Mouse (Mus musculus): ENCODE results near the gene Cd84. TPM values are rescaled to one million over a fixed set of nuclear protein-coding genes. Genes with fewer than 3 reads are reported as not detected.
"Not testable (repeated sequence)": the region's sequence is repeated elsewhere in the genome, so short reads cannot be mapped to it uniquely, and the experiment has no call there.

The Cd84 gene
- polyA plus RNA-seq, 1 experiment from 2014 or later = 1.0 TPM

DNA sequence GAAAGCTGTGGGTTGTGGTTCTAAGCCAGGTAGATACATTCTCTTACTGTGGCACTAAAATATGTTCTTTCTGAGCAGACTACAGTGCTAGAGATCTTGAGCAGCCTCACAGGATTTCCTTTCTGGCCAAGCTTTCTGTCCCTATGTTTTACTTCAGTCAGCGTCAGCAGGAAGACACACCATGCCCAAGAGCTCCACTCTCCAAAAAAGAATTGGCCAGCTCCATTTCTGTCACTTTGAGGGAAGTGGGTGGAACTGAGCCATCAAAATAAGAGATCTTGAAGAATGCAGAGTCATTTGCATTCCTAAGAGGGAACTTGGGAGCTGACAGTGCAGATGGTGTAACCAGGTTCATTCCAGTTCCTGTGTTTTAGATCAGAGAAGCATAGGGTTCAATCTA, 47.5 kb downstream of the Cd84 start:
- H3K4me1 ChIP-seq (ENCODE audit: control insufficient read depth, insufficient read depth, low read length) = no peaks in the 10 kb centered on the region
- H3K9ac ChIP-seq (ENCODE audit: low read depth, low read length) = no peak overlapping the region
- H3K9me3 ChIP-seq (replicated peaks; ENCODE audit: control insufficient read depth, low read length, poor library complexity, severe bottlenecking) = no peaks in the 10 kb centered on the region
- ATAC-seq = no peak
- H3K27ac ChIP-seq (ENCODE audit: low read length) = no peak overlapping the region
- no peaks in the 10 kb centered on the region for H3K36me3 ChIP-seq (ENCODE audit: control insufficient read depth, insufficient read depth, low read length)
- no peaks in the 10 kb centered on the region for H3K27me3 ChIP-seq (ENCODE audit: control insufficient read depth, insufficient read depth, low read depth, low read length)
- H3K4me3 ChIP-seq (ENCODE audit: low read depth, low read length) = no peak overlapping the region
- 83% methylated on average over 1 of the region's 1 CpGs for WGBS
- no peak overlapping the region for H3K4me2 ChIP-seq (ENCODE audit: low read length)

DNA sequence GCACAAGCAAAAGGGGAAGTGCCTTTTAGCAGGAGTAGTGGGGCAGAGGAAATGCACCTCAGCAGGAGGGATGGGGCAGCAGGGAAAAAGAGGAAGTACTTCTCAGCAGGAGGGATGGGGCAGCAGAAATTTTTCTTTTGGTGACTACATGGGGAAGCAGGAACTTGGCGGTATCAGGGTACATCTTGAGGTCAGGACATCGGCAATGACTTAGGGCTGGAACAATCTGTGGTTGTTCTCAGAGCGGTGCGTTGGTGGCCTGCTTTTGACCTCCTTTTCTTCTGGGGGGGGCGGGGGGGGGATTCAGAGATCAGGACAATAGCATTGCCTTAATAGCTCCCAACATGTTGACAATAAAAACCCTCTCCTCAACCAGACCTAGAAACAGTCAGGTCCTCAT, 55.9 kb downstream of the Cd84 start, which contains the start of gene Gm10521:
Gm10521 (plus strand) TSS at position 301 of the 400 bp plus-strand sequence.
- not testable (repeated sequence) for H3K4me3 ChIP-seq (ENCODE audit: low read depth, low read length); H3K27ac ChIP-seq (ENCODE audit: low read length)
- WGBS = 84% methylated on average over 5 of the region's 5 CpGs

GRCm38 (mm10) chr1:171904011-171904410, 64.5 kb downstream of the Cd84 start:
- H3K9ac ChIP-seq (ENCODE audit: low read depth, low read length) = no peak overlapping the region
- H3K27ac ChIP-seq (ENCODE audit: low read length) = no peak overlapping the region
- H3K4me2 ChIP-seq (ENCODE audit: low read length) = no peak overlapping the region
- H3K4me3 ChIP-seq (ENCODE audit: low read depth, low read length) = no peak overlapping the region
- no peaks in the 10 kb centered on the region for H3K9me3 ChIP-seq (replicated peaks; ENCODE audit: control insufficient read depth, low read length, poor library complexity, severe bottlenecking)
- no peaks in the 10 kb centered on the region for H3K36me3 ChIP-seq (ENCODE audit: control insufficient read depth, insufficient read depth, low read length)
- no peaks in the 10 kb centered on the region for H3K27me3 ChIP-seq (ENCODE audit: control insufficient read depth, insufficient read depth, low read depth, low read length)
- ATAC-seq = no peak
- 61% methylated on average over 1 of the region's 1 CpGs for WGBS
- no peaks in the 10 kb centered on the region for H3K4me1 ChIP-seq (ENCODE audit: control insufficient read depth, insufficient read depth, low read length)

More for the DNA sequence above, 55.9 kb downstream of the Cd84 start, which contains the start of gene Gm10521:
- not testable (repeated sequence) for H3K36me3 ChIP-seq (ENCODE audit: control insufficient read depth, insufficient read depth, low read length); H3K9me3 ChIP-seq (replicated peaks; ENCODE audit: control insufficient read depth, low read length, poor library complexity, severe bottlenecking); H3K9ac ChIP-seq (ENCODE audit: low read depth, low read length); ATAC-seq; H3K4me1 ChIP-seq (ENCODE audit: control insufficient read depth, insufficient read depth, low read length); H3K27me3 ChIP-seq (ENCODE audit: control insufficient read depth, insufficient read depth, low read depth, low read length); H3K4me2 ChIP-seq (ENCODE audit: low read length)

DNA sequence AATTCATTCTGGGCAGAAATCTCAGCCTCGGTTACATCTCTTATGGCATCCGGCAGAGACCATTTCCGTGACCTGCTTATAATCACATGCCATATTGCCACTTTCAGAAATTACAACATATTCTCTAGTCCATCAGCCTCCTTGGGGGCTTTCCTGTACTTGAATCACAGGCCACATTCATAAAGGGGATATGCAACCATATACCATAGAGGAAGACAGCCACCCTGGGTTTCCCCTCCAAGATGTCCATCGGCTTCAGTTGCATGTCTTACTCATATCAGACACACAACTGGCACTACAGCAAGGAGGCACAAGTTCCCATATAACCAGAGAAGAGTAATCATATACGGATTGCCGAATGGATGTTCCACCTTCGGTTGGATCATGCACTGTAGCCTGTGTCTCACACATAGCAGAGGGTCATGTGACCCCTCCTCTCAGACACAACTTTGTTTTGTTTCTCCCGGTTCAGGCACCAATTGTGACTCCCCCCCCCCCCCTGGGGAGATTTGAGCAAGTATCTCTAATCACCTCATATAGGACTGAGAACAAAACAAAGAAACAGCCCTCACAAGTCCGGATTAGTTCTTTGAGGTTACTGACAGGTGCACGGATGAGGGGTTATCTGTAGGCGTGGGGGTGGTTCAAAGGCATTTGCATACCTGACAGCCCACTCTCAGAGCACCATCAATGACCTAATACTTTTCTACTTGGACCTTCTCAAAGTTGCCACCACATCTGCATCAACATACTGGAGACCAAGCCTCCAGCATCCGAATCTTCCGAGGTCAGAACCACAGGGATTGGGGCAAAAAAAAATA, 76.4 kb downstream of the Cd84 start:
- Histone ChIP-seq H3K4me1 (ENCODE audit: control insufficient read depth, insufficient read depth, low read length) (no peaks in the 10 kb centered on the region), H3K4me2 (ENCODE audit: low read length) (no peak overlapping the region), H3K9me3 (replicated peaks; ENCODE audit: control insufficient read depth, low read length, poor library complexity, severe bottlenecking) (peaks cover 7% of the 10 kb centered on the region; the same call in 1 of the 2 replicates), H3K36me3 (ENCODE audit: control insufficient read depth, insufficient read depth, low read length) (no peaks in the 10 kb centered on the region), H3K4me3 (ENCODE audit: low read depth, low read length) (no peak overlapping the region), H3K27ac (ENCODE audit: low read length) (no peak overlapping the region), H3K9ac (ENCODE audit: low read depth, low read length) (no peak overlapping the region), H3K27me3 (ENCODE audit: control insufficient read depth, insufficient read depth, low read depth, low read length) (no peaks in the 10 kb centered on the region)
- ATAC-seq = no peak
- 76% methylated on average over 13 of the region's 13 CpGs for WGBS

DNA sequence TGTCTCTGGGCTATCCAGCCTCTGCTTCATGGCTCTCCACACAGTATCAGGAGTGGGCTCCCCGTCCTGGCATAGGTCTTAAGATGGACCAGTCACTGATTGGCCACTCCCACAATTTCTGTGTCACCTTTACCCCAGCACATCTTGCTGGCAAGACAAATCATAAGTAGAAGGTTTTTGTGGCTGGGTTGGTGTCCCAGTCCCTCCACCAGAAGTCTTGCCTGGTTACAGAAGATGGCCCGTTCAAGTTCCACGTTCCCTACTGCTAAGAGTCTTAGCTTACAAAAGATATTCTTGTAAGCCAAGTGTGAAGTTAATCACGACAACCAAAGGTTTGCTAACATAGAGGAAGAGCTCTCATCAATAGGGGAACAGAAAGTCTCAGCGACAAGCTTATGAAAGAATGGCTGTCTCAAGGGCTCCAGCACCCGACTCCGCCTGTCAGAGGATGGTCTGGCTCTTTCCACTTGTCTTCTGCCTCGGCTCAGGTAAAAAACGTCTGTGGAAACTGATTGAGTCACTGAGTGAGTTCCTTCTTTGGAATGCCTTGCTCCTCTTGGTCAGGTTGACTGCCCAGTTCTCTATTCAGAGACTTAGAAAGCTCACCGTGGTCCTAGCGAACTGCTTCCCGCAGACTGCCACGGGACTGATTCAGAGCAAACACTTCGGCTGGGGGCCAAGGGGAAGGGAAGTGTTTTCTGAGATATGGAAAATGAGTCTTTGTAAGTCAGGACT, 78.0 kb downstream of the Cd84 start, which contains the start of gene Slamf6:
Slamf6 (plus strand) TSS at position 211 of the 735 bp plus-strand sequence.
- no peaks in the 10 kb centered on the region for H3K4me1 ChIP-seq (ENCODE audit: control insufficient read depth, insufficient read depth, low read length)
- no peaks in the 10 kb centered on the region for H3K9me3 ChIP-seq (replicated peaks; ENCODE audit: control insufficient read depth, low read length, poor library complexity, severe bottlenecking)
- 79% methylated on average over 14 of the region's 14 CpGs for WGBS
- H3K4me2 ChIP-seq (ENCODE audit: low read length) = no peak within 1 kb of the TSS
- no peaks in the 10 kb centered on the region for H3K27me3 ChIP-seq (ENCODE audit: control insufficient read depth, insufficient read depth, low read depth, low read length)
- H3K36me3 ChIP-seq (ENCODE audit: control insufficient read depth, insufficient read depth, low read length) = no peaks in the 10 kb centered on the region
- no peak within 1 kb of the TSS for H3K27ac ChIP-seq (ENCODE audit: low read length)
- H3K4me3 ChIP-seq (ENCODE audit: low read depth, low read length) = no peak within 1 kb of the TSS
- H3K9ac ChIP-seq (ENCODE audit: low read depth, low read length) = no peak within 1 kb of the TSS
- ATAC-seq = no peak

- H3K4me1 ChIP-seq (ENCODE audit: control insufficient read depth, insufficient read depth, low read length) = no peaks in the 10 kb centered on the region
- no peaks in the 10 kb centered on the region for H3K9me3 ChIP-seq (replicated peaks; ENCODE audit: control insufficient read depth, low read length, poor library complexity, severe bottlenecking)
- H3K4me2 ChIP-seq (ENCODE audit: low read length) = no peak overlapping the region
- WGBS = 90% methylated on average over 12 of the region's 12 CpGs
- no peak overlapping the region for H3K4me3 ChIP-seq (ENCODE audit: low read depth, low read length)
- no peak overlapping the region for H3K9ac ChIP-seq (ENCODE audit: low read depth, low read length)
- no peaks in the 10 kb centered on the region for H3K27me3 ChIP-seq (ENCODE audit: control insufficient read depth, insufficient read depth, low read depth, low read length)
- no peak overlapping the region for H3K27ac ChIP-seq (ENCODE audit: low read length)
- no peak for ATAC-seq
- H3K36me3 ChIP-seq (ENCODE audit: control insufficient read depth, insufficient read depth, low read length) = no peaks in the 10 kb centered on the region
Observed at GRCm38 (mm10) chr1:171918136-171918920, 78.8 kb downstream of the Cd84 start.

GRCm38 (mm10) chr1:171919193-171919592, 79.7 kb downstream of the Cd84 start:
- H3K27me3 ChIP-seq (ENCODE audit: control insufficient read depth, insufficient read depth, low read depth, low read length) = no peaks in the 10 kb centered on the region
- H3K36me3 ChIP-seq (ENCODE audit: control insufficient read depth, insufficient read depth, low read length) = no peaks in the 10 kb centered on the region
- no peaks in the 10 kb centered on the region for H3K4me1 ChIP-seq (ENCODE audit: control insufficient read depth, insufficient read depth, low read length)
- H3K9ac ChIP-seq (ENCODE audit: low read depth, low read length) = no peak overlapping the region
- H3K4me3 ChIP-seq (ENCODE audit: low read depth, low read length) = no peak overlapping the region
- H3K27ac ChIP-seq (ENCODE audit: low read length) = no peak overlapping the region
- no peak for ATAC-seq
- no peak overlapping the region for H3K4me2 ChIP-seq (ENCODE audit: low read length)
- 81% methylated on average over 5 of the region's 5 CpGs for WGBS
- no peaks in the 10 kb centered on the region for H3K9me3 ChIP-seq (replicated peaks; ENCODE audit: control insufficient read depth, low read length, poor library complexity, severe bottlenecking)

DNA sequence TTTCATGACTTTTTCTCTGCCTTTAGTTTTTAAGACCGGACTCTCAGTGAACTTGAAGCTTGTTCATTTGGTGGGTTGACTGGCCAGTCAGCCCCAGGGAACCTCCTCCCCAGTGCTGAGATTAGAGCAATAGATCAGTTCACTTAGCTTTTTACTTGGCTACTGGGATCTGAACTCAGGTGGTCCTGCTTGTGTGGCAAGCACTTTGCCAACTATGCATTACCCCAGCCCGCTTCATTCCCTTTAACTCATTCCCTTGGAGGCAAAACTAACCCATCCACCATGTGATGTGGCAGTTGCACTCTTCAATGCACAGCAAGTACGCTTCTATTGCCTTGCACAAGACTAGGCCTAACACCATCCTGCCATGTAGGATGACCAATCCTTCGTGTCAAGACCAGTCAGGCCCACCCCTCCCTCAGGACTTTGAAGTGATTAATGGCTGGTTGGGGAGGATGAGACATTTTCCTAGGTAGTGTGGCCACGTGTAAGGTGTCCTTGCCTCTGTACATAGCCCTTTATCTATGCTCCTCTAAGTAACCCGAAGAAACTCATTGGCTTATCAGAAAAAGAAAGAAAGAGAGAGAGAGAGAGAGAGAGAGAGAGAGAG, 80.5 kb downstream of the Cd84 start:
- H3K4me1 ChIP-seq (ENCODE audit: control insufficient read depth, insufficient read depth, low read length) = no peaks in the 10 kb centered on the region
- H3K36me3 ChIP-seq (ENCODE audit: control insufficient read depth, insufficient read depth, low read length) = no peaks in the 10 kb centered on the region
- H3K4me3 ChIP-seq (ENCODE audit: low read depth, low read length) = no peak overlapping the region
- WGBS = 86% methylated on average over 6 of the region's 6 CpGs
- no peak overlapping the region for H3K27ac ChIP-seq (ENCODE audit: low read length)
- no peaks in the 10 kb centered on the region for H3K9me3 ChIP-seq (replicated peaks; ENCODE audit: control insufficient read depth, low read length, poor library complexity, severe bottlenecking)
- no peak overlapping the region for H3K4me2 ChIP-seq (ENCODE audit: low read length)
- no peaks in the 10 kb centered on the region for H3K27me3 ChIP-seq (ENCODE audit: control insufficient read depth, insufficient read depth, low read depth, low read length)
- H3K9ac ChIP-seq (ENCODE audit: low read depth, low read length) = no peak overlapping the region
- ATAC-seq = no peak
